Mouse (Mus musculus) layer of hippocampus, adult 2 months (tissue): ENCODE measurements at regions not wholly inside any gene's neighbourhood (a gene's known extent, or its start where the extent isn't known, plus 50 kb on each side); places are given as distances from the start of the nearest gene placed in this dataset.

ENCODE experiments used
- DNase-seq, 2 experiments: peaks; one replicate each; pipeline ENCODE4 v3.0.0; 2022; ENCODE audit warnings: low spot score in 2 of 2
- H3K27ac ChIP-seq: fragments of 200-600 bp; 2 replicates; pipeline ENCODE4 v1.8.1; 2022
- H3K4me3 ChIP-seq: fragments of 200-600 bp; 2 replicates; pipeline ENCODE4 v1.8.1; 2022; ENCODE audit warnings: mild to moderate bottlenecking
- CTCF ChIP-seq: fragments of 200-600 bp; conservative IDR thresholded peaks from 2 replicates; pipeline ENCODE4 v1.8.1; 2022; ENCODE audit warnings: antibody characterized with exemption, mild to moderate bottlenecking, moderate library complexity

DNA sequence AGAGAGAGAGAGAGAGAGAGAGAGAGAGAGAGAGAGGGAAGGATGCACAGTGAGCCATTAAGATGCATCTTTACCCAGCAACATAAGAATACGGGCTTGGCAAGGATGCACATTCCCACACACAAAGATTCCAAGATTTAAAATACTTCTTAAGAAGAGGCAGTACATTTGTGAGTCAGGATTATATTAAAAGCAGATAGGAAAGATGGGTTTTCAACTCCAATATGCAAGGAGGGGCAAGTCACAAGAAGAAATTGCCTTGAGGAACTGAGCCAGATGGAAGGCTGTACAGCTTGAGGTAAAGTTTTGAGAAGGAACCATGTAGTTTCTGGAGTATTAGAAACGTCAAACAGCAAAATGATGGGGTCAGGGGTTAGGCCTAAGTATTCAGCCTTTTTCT, 53.4 kb upstream of the Fndc3b start:
- Histone ChIP-seq H3K4me3 (no peak overlapping the region), H3K27ac (no peak overlapping the region)
- DNase-seq = peak in 1 of 2 experiments; percentile 8
- no peak for TF ChIP-seq CTCF

DNA sequence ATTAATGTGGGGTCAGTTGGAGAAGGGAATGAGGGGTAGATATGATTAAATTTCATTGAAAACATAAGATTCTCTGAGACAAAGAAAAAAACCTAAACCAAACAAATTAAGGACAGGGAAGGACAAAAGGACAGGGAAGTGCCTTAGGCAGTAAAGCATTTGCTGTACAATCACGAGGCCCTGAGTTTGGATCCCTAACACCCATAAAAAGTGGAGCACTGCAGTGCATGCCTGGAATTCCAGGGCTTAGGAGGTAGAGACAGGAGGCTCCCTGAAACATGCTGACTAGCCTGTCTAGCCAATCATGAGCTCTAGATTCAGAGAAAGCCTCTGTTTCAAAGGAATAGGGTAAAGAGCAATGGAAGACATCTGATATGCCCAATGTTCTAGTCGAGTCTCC, 49.9 kb upstream of the Fndc3b start:
- Histone ChIP-seq H3K4me3 (no peak overlapping the region), H3K27ac (no peak overlapping the region)
- TF ChIP-seq CTCF = no peak
- DNase-seq = no peak
